Mouse (Mus musculus) large intestine, adult 2 months (tissue): Measurements from ENCODE around the gene Fut2. TPM values are rescaled to one million over a fixed set of nuclear protein-coding genes. Genes with fewer than 3 reads are reported as not detected.

ENCODE experiments used
- DNase-seq: peaks from one replicate; pipeline ENCODE4 v3.0.0-alpha.2; 2012; ENCODE audit warnings: low read depth, low spot score
- WGBS: fragments of 180-500 bp; shearing (Covaris S2); methylation state at CpG from one replicate; pipeline ENCODE4 v1.1.7; 2018; 5-methylcytosine and 5-hydroxymethylcytosine counted together
- polyA plus RNA-seq: library from polyadenylated mRNA; depleted of rRNA; stranded (reverse); fragments of >200 nt; gene quantifications from 2 replicates; pipeline ENCODE4 v1.2.3, GENCODE M21; 2012; rRNA removed

The Fut2 gene
- polyA plus RNA-seq, 1 experiment, result 64.5 TPM

GRCm38 (mm10) chr7:45623507-45623906, 42.7 kb downstream of the Fut2 start:
- 92% methylated on average over 11 of the region's 11 CpGs for WGBS
- DNase-seq, result no peak

- WGBS, result 37% methylated on average over 9 of the region's 9 CpGs
- no peak for DNase-seq
Observed at GRCm38 (mm10) chr7:45621443-45621842, 44.8 kb downstream of the Fut2 start, which contains the start of gene Izumo1. Gene Izumo1 (plus strand): TSS chr7:45621811.

DNA sequence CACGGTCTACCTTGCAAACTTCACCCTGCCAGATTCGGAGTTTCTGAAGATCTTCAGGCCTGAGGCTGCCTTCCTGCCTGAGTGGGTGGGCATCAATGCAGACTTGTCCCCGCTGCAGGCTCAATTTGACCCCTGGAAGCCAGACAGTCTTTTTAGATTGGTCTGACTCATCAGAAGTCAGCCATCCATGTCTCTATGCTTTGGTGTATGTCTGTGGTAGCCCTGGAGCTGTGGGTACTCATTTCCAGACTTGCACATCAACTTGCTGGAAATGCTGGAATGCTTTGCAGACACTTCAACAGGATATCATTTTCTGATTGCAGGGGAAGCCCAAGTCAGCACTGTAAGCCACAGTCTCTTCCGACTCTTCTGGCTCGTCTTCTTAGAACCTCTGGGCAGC, 46.6 kb downstream of the Fut2 start:
- WGBS, result 92% methylated on average over 5 of the region's 5 CpGs
- no peak for DNase-seq

DNA sequence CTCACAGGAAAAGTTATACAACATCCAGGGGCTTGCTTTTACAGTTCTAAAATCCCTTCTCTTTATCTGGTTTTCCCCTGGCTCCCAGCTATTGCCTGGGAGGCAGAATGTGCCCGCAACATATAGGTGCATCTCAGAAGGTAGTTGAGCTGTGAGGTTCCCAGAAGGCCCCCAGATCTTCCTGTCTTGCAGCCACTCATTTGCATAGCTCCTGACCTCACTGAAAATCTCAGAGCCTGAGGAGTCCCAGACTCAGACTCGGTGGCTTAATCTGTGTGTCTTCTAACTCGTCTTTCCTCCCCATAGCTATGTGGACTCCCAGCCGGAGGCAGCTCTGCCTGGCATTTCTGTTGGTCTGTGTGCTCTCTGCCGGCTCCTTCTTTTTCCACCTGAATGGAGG, 47.9 kb downstream of the Fut2 start:
- DNase-seq, result no peak
- 93% methylated on average over 5 of the region's 5 CpGs for WGBS

DNA sequence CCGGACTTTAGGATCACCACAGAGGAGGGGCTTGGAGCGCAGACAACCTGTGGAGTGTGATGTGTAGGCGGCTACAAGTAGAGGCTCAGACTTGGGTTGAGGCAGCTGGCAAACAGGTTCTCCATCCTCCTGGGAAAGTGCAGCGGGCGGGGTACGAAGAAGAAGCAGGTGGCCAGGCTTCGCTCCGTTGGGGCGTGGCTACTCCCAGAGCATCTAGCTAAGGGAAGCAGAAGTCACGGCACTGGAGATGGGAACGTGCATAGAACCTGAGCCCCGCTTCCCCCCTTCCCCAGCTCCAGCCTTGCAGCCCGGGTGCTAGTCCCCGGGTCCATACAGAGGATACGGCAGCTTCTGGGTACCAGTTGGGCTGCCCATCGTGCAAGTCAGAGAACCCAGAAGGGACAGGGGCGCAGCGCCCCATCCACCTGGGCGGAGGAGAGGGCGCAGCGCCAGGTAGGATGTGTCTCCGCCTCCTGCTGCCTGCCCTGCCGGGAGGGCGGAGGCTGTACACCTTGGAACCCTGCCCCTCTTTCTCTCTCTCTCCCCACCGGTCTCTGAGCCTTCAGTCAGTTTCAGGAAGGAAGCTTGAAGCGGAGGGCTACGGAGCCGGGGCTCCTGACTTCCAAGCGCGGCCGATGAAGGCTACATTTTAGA, 49.0 kb downstream of the Fut2 start, which contains the start of gene Fut1:
Fut1 (plus strand) TSS at position 248 of the 654 bp plus-strand sequence.
- DNase-seq, result no peak
- 4% methylated on average over 31 of the region's 31 CpGs for WGBS

GRCm38 (mm10) chr7:45616277-45616676, 49.9 kb downstream of the Fut2 start:
- DNase-seq, result no peak

DNA sequence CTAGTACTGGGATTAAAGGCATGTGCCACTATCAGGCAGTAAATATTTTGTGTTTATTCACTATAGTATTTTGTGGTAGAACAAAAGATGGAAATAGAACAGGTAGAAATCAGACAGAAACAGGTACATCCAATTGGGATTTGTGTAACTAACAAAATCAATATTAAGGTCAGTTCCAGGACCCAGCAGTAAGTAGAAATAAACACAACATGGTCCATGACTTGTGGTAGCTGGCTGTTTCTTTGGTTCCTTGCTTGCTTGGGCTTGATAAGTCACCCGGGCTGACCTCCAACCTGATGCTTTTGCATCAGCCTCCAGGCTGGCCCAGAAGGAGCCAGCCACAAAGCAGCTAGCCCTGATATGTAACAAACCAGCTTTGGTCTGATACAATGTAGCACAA, 56.7 kb downstream of the Fut2 start:
- no peak for DNase-seq
- WGBS, result 66% methylated on average over 1 of the region's 1 CpGs

More at GRCm38 (mm10) chr7:45616277-45616676, 49.9 kb downstream of the Fut2 start:
- 33% methylated on average over 6 of the region's 6 CpGs for WGBS

DNA sequence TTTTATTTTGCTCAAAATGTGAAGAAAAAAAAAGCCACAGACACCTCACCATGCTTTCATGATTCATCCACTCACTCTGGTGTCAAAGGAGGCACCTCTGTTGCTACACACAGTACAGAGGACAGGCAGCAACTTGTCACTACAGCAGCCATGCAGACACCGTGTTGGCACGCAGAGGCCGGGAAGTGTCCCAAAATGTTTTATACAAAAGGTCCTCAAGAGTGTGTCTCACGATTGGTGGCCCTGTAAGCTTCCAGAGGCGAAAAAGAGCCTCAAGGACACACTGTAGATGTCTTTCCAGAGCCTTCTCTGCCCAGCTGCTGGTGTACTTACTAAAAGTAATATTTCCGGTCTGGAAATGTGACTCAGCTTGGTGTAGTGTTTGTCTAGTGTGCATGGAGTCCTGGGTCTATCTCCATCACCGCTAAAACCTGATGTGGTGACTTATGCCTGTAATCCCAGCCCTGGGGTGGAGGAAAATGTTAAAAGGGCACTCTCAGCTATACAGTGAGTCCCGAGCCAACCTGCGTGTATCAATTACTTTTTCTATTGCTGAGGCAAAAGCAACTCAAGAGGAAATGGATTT, 60.4 kb downstream of the Fut2 start:
- no peak for DNase-seq
- 44% methylated on average over 9 of the region's 9 CpGs for WGBS

- DNase-seq, result no peak
- WGBS, result 29% methylated on average over 18 of the region's 18 CpGs
Observed at GRCm38 (mm10) chr7:45598960-45599879, 67.0 kb downstream of the Fut2 start.

Other genes with a start within 250 kb of the Fut2 start
- not detected in 2 replicates for gene Lhb, start 245.6 kb downstream of the Fut2 start, polyA plus RNA-seq
- gene Gys1, start 231.6 kb downstream of the Fut2 start, polyA plus RNA-seq, result 11.2 and 14.7 TPM in 2 replicates
- gene Ruvbl2, start 228.3 kb downstream of the Fut2 start, polyA plus RNA-seq, result 70.5 and 70.6 TPM in 2 replicates
- 1,842 and 2,045 TPM in 2 replicates for gene Ftl1, start 206.5 kb downstream of the Fut2 start, polyA plus RNA-seq
- gene Bax, start 199.5 kb downstream of the Fut2 start, polyA plus RNA-seq, result 105 and 106 TPM in 2 replicates
- gene Tulp2, start 184.5 kb downstream of the Fut2 start, polyA plus RNA-seq, result 0.30 TPM in 1 of 2 replicates, not detected in the other
- gene Gm45808, start 179.6 kb downstream of the Fut2 start, polyA plus RNA-seq, result not detected in 2 replicates
- 0.45 and 1.4 TPM in 2 replicates for gene Dhdh, start 177.6 kb downstream of the Fut2 start, polyA plus RNA-seq
- 384 and 422 TPM in 2 replicates for gene Nucb1, start 156.0 kb downstream of the Fut2 start, polyA plus RNA-seq
- gene Ppp1r15a, start 140.1 kb downstream of the Fut2 start, polyA plus RNA-seq, result 14.8 and 18.4 TPM in 2 replicates
- 4.0 and 4.6 TPM in 2 replicates for gene Plekha4, start 140.1 kb downstream of the Fut2 start, polyA plus RNA-seq
- 0.30 and 0.50 TPM in 2 replicates for gene Hsd17b14, start 111.5 kb downstream of the Fut2 start, polyA plus RNA-seq
- 33.8 and 40.9 TPM in 2 replicates for gene Bcat2, start 96.2 kb downstream of the Fut2 start, polyA plus RNA-seq
- 0.25 and 0.29 TPM in 2 replicates for gene Fgf21, start 50.9 kb downstream of the Fut2 start, polyA plus RNA-seq
- gene Fut1, start 49.1 kb downstream of the Fut2 start, polyA plus RNA-seq, result 2.5 and 2.7 TPM in 2 replicates
- 0.07 and 0.25 TPM in 2 replicates for gene Izumo1, start 44.6 kb downstream of the Fut2 start, polyA plus RNA-seq
- gene Rasip1, start 38.9 kb downstream of the Fut2 start, polyA plus RNA-seq, result 5.0 and 5.3 TPM in 2 replicates
- gene Mamstr, start 26.4 kb downstream of the Fut2 start, polyA plus RNA-seq, result 0.77 and 1.3 TPM in 2 replicates
- gene Ntn5, start 17.6 kb upstream of the Fut2 start, polyA plus RNA-seq, result 0.92 and 4.4 TPM in 2 replicates
- gene Sec1, start 28.0 kb upstream of the Fut2 start, polyA plus RNA-seq, result 0.10 and 0.63 TPM in 2 replicates
- 2.7 and 3.6 TPM in 2 replicates for gene Car11, start 33.4 kb upstream of the Fut2 start, polyA plus RNA-seq
- 6.4 and 7.9 TPM in 2 replicates for gene Dbp, start 38.7 kb upstream of the Fut2 start, polyA plus RNA-seq
- 1,707 and 1,915 TPM in 2 replicates for gene Rpl18, start 49.1 kb upstream of the Fut2 start, polyA plus RNA-seq
- 51.9 and 70.7 TPM in 2 replicates for gene Sphk2, start 51.6 kb upstream of the Fut2 start, polyA plus RNA-seq
- 106 and 117 TPM in 2 replicates for gene Fam83e, start 54.8 kb upstream of the Fut2 start, polyA plus RNA-seq
- not detected in 2 replicates for gene Spaca4, start 59.4 kb upstream of the Fut2 start, polyA plus RNA-seq
- 0.73 and 2.1 TPM in 2 replicates for gene Lmtk3, start 117.3 kb upstream of the Fut2 start, polyA plus RNA-seq
- 210 and 303 TPM in 2 replicates for gene Sult2b1, start 118.3 kb upstream of the Fut2 start, polyA plus RNA-seq
- 39.6 and 49.1 TPM in 2 replicates for gene Cyth2, start 148.2 kb upstream of the Fut2 start, polyA plus RNA-seq
- 0.33 and 0.48 TPM in 2 replicates for gene Kcnj14, start 158.4 kb upstream of the Fut2 start, polyA plus RNA-seq
- gene Grwd1, start 164.6 kb upstream of the Fut2 start, polyA plus RNA-seq, result 15.9 and 17.8 TPM in 2 replicates
- gene Kdelr1, start 206.4 kb upstream of the Fut2 start, polyA plus RNA-seq, result 357 and 385 TPM in 2 replicates
- gene Grin2d, start 212.0 kb upstream of the Fut2 start, polyA plus RNA-seq, result 1.1 and 2.6 TPM in 2 replicates
- 0.26 and 0.41 TPM in 2 replicates for gene Syngr4, start 230.3 kb upstream of the Fut2 start, polyA plus RNA-seq
- 28.7 and 33.5 TPM in 2 replicates for gene Tmem143, start 230.5 kb upstream of the Fut2 start, polyA plus RNA-seq